Comparison of ENCODE assay signal across 13 mouse cellular contexts in the genomic region with DNA sequence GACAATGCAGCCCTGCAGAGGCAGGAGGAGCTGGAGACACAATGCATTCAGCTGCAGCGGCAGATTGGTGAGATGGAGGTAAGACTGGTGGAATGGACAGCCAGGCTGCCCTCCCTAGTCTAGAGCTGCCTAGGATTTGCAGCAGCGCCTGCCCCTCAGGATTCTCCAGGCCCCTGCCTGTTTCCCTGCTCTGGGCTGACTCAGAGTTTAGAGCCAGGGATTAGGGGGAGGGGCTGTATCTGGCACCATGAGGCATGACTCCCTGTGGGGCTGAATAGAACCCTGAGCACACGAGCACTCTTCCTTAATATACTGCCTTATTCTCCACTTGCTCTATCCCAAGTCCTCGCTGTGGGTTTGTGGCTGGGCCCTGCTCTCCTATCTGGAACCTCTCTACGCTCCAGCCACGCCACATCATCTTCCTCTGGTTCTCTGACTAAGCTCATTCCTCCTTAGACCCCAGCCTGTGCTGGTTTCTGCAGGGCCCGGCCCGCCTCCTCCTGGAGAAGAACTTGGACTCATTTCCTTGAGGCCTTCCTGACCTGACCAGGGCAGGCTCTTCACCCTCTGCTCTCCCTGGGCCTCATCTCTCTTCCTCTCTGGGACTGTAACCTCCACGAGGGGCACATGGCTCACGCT. TPM values are rescaled to one million over a fixed set of nuclear protein-coding genes. Genes with fewer than 3 reads are reported as not detected.
DNase-seq lines count a peak whose midpoint lies in the region; ATAC-seq lines count a peak whose summit lies in the region.
"Had no signal": no experiment of that assay in that cellular context is flagged by ENCODE, and none has a peak within 500 bp of the region (broad histone marks: within the 10 kb centered on the region; RNA-seq: fewer than 3 reads in every experiment).

No protein-coding gene starts in this region.

- DNase-seq in embryo, embryonic 11 days: peak; percentile 41
- DNase-seq in embryo, embryonic 9.5 days (ENCODE audit: extremely low spot score): no peak
- DNase-seq in thymus, postnatal 0 days (ENCODE audit: low spot score): peak; percentile 7
- DNase-seq in thymus, postnatal 14 days: no peak
- DNase-seq in B cell, adult 2 months: no peak
- no peak for DNase-seq in spleen, adult 12 weeks (ENCODE audit: low spot score)
- DNase-seq: cerebellum, adult 18-20 months; kidney, adult 18-20 months had no signal

- no peak overlapping the region for H3K4me3 ChIP-seq in midbrain, embryonic 12.5 days
- H3K4me3 ChIP-seq: heart, embryonic 15.5 days; liver, embryonic 15.5 days had no signal

- 0 out of 2 replicates have a peak overlapping the region, but pooled peaks have one; percentile 12 for H3K9ac ChIP-seq in midbrain, embryonic 12.5 days (replicated peaks)
- H3K9ac ChIP-seq: heart, embryonic 15.5 days; liver, embryonic 15.5 days had no signal

- H3K27ac ChIP-seq in midbrain, embryonic 12.5 days (replicated peaks): no peak overlapping the region
- H3K27ac ChIP-seq: heart, embryonic 15.5 days; liver, embryonic 15.5 days had no signal

- H3K27me3 ChIP-seq in midbrain, embryonic 12.5 days: no peaks in the 10 kb centered on the region
- H3K27me3 ChIP-seq: heart, embryonic 15.5 days; liver, embryonic 15.5 days had no signal

- no peak overlapping the region for H3K4me2 ChIP-seq in midbrain, embryonic 12.5 days (replicated peaks)
- H3K4me2 ChIP-seq: heart, embryonic 15.5 days; liver, embryonic 15.5 days had no signal

- peak; percentile 71; the same call in 1 of the 2 replicates for ATAC-seq in midbrain, embryonic 12.5 days (ENCODE audit: low FRiP score, low read depth)
- ATAC-seq in frontal cortex, adult (ENCODE audit: low TSS enrichment): no peak

- no peaks in the 10 kb centered on the region for H3K9me3 ChIP-seq in midbrain, embryonic 12.5 days
- H3K9me3 ChIP-seq: heart, embryonic 15.5 days; liver, embryonic 15.5 days had no signal

- WGBS in midbrain, embryonic 12.5 days: 46% methylated on average over 10 of the region's 10 CpGs

- no peaks in the 10 kb centered on the region for H3K36me3 ChIP-seq in midbrain, embryonic 12.5 days
- H3K36me3 ChIP-seq: heart, embryonic 15.5 days; liver, embryonic 15.5 days had no signal

- H3K4me1 ChIP-seq in midbrain, embryonic 12.5 days: peaks cover 14% of the 10 kb centered on the region

RNA-seq across cellular contexts. Expression of a gene that starts 11.1 kb away (rescaled TPM):
- 15.1 and 15.2 TPM in 2 replicates for polyA plus RNA-seq in thymus, postnatal 0 days (2015; fragmentation: Nextera tagmentation; extraction: Ambion mirVana)
- polyA plus RNA-seq in midbrain, embryonic 12.5 days (2016; fragmentation: Nextera tagmentation; extraction: Ambion mirVana): 6.6 and 6.7 TPM in 2 replicates

RNA-seq across cellular contexts. Expression of a gene that starts 15.1 kb away (rescaled TPM):
- 1,143 and 1,161 TPM in 2 replicates for polyA plus RNA-seq in thymus, postnatal 0 days (2015; fragmentation: Nextera tagmentation; extraction: Ambion mirVana)
- 301 and 307 TPM in 2 replicates for polyA plus RNA-seq in midbrain, embryonic 12.5 days (2016; fragmentation: Nextera tagmentation; extraction: Ambion mirVana)

RNA-seq across cellular contexts. Expression of a gene that starts 18.6 kb away (rescaled TPM):
- 1,124 and 1,206 TPM in 2 replicates for polyA plus RNA-seq in thymus, postnatal 0 days (2015; fragmentation: Nextera tagmentation; extraction: Ambion mirVana)
- polyA plus RNA-seq in midbrain, embryonic 12.5 days (2016; fragmentation: Nextera tagmentation; extraction: Ambion mirVana): 2.0 and 5.5 TPM in 2 replicates
- polyA plus RNA-seq: C2C12 had no signal

RNA-seq across cellular contexts. Expression of a gene that starts 52.9 kb away (rescaled TPM):
- polyA plus RNA-seq in thymus, postnatal 0 days (2015; fragmentation: Nextera tagmentation; extraction: Ambion mirVana): 6.1 and 6.4 TPM in 2 replicates
- polyA plus RNA-seq in midbrain, embryonic 12.5 days (2016; fragmentation: Nextera tagmentation; extraction: Ambion mirVana): 1.2 and 1.7 TPM in 2 replicates
- polyA plus RNA-seq: C2C12 had no signal

RNA-seq across cellular contexts. Expression of a gene that starts 59.8 kb away (rescaled TPM):
- 0.57 and 0.60 TPM in 2 replicates for polyA plus RNA-seq in thymus, postnatal 0 days (2015; fragmentation: Nextera tagmentation; extraction: Ambion mirVana)
- not detected in 2 replicates for polyA plus RNA-seq in midbrain, embryonic 12.5 days (2016; fragmentation: Nextera tagmentation; extraction: Ambion mirVana)
- polyA plus RNA-seq: C2C12; heart, embryonic 15.5 days; liver, embryonic 15.5 days had no signal

Comparison
In these comparisons a context has a peak if more than half of its experiments do, and no peak if none do; other contexts are left out.
1. DNase-seq: peak in embryo, embryonic 11 days (single experiment) and thymus, postnatal 0 days (single experiment); none in embryo, embryonic 9.5 days (single experiment), thymus, postnatal 14 days (single experiment), B cell, adult 2 months (0 of 2) and spleen, adult 12 weeks (single experiment).
2. RNA of a gene that starts 18.6 kb away (polyA plus RNA-seq): 1,124 to 1,206 TPM in thymus, postnatal 0 days; 2.0 to 5.5 TPM in midbrain, embryonic 12.5 days; every median in the first group is over 100 times any median in the second.